Mouse (Mus musculus): ENCODE measurements around the gene 1190007I07Rik. TPM values are rescaled to one million over a fixed set of nuclear protein-coding genes. Genes with fewer than 3 reads are reported as not detected.
A peak's percentile ranks its signal among the peaks of the same experiment; 100 is the strongest.
"Not testable (repeated sequence)": the region's sequence is repeated elsewhere in the genome, so short reads cannot be mapped to it uniquely, and the experiment has no call there.

Gene 1190007I07Rik
- total RNA-seq, 2 experiments from 2014 or later, result 16.6 to 21.0 TPM

DNA sequence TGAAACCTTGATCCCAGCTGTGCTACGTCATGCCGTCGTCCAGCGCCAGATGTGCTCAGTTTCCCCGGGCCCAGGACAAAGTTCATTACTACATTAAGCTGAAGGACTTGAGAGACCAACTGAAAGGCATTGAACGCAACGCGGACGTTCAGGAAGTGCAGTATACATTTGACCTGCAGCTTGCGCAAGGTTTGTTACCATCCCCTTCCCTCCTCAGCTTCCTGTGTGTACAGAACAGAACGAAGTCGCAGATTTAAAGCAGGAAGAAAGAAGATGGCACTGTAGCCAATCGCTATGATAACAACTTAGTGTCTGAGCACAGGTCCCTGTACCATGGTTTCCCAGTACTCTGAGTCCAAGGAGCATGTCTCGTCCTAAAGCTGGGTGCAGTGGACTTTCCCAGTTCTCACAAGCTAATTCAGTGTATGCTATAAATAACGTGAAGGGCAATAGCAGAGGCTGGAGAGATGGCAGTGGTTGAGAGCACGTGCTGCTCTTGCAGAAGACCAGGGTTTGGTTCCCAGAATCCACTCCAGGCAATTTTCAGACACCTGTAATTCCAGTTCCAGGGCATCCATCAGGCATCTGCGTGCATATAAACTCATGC lies 24.3 kb upstream of the 1190007I07Rik start:
- TF ChIP-seq CTCF (IDR thresholded peaks at IDR 0.05), result no peak
- no peak overlapping the region for H3K27ac ChIP-seq
- intact Hi-C loops (cut with DNase I), result no loop called here
- no peak for DNase-seq (ENCODE audit: extremely low spot score in 1 of 2, low spot score in 2 of 2)
- no peak overlapping the region for H3K4me3 ChIP-seq

DNA sequence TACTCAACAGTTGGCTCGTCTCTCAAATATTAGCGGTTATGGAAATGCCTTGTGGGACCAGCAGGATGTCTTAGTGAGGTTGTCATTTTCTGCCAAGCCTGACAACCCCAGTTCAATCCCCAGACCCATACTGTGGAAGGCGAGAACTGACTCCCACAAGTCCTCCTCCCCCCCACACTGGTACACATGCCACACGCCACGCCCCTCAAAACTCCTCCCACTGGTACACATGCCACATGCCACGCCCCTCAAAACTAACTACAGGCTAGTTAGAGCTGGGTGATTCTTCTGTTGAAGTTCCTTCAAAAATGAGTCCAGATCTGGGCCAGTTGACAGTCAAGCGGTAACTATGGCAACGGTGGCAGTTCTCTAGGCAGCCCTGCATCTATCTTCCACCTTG lies 23.1 kb upstream of the 1190007I07Rik start:
- intact Hi-C loops (cut with DNase I), result no loop called here
- H3K4me3 ChIP-seq, result no peak overlapping the region
- TF ChIP-seq CTCF (IDR thresholded peaks at IDR 0.05), result no peak
- no peak overlapping the region for H3K27ac ChIP-seq
- no peak for DNase-seq (ENCODE audit: extremely low spot score in 1 of 2, low spot score in 2 of 2)

DNA sequence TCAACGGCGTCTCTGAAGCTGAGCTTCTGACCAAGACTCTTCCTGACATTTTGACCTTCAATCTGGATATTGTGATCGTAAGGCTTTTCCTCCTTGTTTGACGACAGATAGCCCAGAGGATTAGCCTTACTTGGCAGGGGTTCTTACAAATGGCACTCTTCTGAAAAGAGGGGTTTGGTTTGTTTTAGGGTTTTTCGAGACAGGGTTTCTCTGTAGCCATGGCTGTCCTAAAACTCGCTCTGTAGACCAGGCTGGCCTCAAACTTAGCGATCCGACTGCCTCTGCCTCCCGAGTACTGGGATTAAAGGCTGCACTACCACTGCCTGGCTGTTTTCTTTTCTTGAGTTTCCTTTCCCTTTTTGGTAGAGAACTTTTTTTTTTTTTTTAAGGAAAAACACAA lies 18.5 kb upstream of the 1190007I07Rik start:
- DNase-seq (ENCODE audit: extremely low spot score in 1 of 2, low spot score in 2 of 2), result no peak
- TF ChIP-seq CTCF (IDR thresholded peaks at IDR 0.05), result no peak
- Histone ChIP-seq H3K4me3 (no peak overlapping the region), H3K27ac (no peak overlapping the region)
- intact Hi-C loops (cut with DNase I), result no loop called here

DNA sequence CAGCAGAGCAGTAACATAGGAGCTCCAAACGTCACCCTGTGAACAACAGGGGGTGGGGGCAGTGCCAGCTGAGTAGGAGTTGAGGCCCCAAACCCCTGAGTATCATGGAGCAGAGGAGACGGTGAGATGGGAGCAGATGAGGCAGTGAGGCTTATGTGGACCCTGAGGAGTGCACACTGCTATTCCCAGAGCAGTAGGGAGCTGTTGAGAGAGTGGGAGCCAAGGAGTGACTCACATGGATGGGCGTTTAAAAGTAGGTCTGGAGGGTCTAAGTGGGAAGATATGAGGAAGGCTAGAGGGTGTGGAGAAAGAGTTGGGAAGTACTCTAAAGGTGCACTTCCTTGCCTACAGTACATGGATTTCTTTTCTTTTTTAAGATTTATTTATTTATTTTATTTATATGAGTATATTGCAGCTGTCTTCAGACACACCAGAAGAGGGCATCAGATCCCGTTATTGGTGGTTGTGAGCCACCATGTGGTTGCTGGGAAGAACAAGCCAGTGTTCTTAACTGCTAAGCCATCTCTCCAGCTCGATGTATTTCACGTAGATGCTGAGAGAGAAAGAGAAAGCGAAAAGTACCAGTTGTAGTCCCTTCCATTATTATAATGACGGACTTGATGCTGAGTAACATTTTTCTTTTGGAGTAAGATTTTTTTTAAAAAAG lies 16.1 kb upstream of the 1190007I07Rik start:
- no peak overlapping the region for H3K4me3 ChIP-seq
- DNase-seq (ENCODE audit: extremely low spot score in 1 of 2, low spot score in 2 of 2), result peak in 1 of 2 experiments; percentile 27
- intact Hi-C loops (cut with DNase I), result loop anchor here (2.0 kb wide), 1 partner anchor 24 kb away; no protein-coding TSS in a partner anchor
- peak; percentile 52 for TF ChIP-seq CTCF (IDR thresholded peaks at IDR 0.05)
- H3K27ac ChIP-seq, result peak overlapping the region; percentile 72

DNA sequence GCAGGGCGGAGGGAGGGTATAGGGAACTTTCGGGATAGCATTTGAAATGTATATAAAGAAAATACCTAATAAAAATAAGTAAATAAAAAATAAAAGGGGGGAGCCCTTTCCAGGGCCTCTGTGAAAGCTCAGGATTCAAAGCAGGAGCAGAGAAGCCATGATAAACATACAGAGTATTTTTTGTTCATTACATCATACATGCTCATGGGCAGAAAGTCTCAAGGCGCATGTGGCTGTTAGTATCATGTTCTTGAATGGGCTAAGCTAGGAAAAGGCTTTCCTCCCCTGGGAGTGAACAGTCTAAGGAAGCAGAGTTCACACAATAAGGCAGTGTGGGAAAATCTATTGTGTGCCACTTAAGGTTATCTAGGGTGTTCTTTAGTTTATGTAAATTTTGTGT lies 13.3 kb upstream of the 1190007I07Rik start:
- no peak for DNase-seq (ENCODE audit: extremely low spot score in 1 of 2, low spot score in 2 of 2)
- intact Hi-C loops (cut with DNase I), result no loop called here
- no peak for TF ChIP-seq CTCF (IDR thresholded peaks at IDR 0.05)
- Histone ChIP-seq H3K27ac (no peak overlapping the region), H3K4me3 (no peak overlapping the region)

DNA sequence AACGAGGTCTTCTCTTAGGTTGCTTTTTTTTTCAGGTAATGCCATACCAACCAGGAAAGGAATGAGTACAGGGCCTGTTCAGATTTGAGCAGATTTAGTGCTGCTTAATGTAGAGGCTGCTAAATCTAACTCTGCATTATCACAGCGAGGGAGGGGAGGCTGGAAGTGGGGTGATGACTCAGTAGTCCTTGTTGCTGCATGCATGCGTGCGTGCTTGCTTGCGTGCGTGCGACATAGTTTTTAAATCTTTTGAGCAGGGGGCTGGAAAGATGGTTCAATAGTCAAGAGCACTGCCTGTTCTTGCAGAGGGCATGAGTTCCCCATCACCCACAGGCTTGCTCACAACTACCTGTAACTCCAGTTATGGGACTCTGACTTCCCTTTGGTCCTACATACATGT lies 11.3 kb upstream of the 1190007I07Rik start:
- TF ChIP-seq CTCF (IDR thresholded peaks at IDR 0.05), result no peak
- intact Hi-C loops (cut with DNase I), result loop anchor here (5.0 kb wide), 1 partner anchor 58 kb away; the partner anchor contains the start of gene Glt8d2
- H3K4me3 ChIP-seq, result no peak overlapping the region
- peak overlapping the region; percentile 66 for H3K27ac ChIP-seq
- no peak for DNase-seq (ENCODE audit: extremely low spot score in 1 of 2, low spot score in 2 of 2)

DNA sequence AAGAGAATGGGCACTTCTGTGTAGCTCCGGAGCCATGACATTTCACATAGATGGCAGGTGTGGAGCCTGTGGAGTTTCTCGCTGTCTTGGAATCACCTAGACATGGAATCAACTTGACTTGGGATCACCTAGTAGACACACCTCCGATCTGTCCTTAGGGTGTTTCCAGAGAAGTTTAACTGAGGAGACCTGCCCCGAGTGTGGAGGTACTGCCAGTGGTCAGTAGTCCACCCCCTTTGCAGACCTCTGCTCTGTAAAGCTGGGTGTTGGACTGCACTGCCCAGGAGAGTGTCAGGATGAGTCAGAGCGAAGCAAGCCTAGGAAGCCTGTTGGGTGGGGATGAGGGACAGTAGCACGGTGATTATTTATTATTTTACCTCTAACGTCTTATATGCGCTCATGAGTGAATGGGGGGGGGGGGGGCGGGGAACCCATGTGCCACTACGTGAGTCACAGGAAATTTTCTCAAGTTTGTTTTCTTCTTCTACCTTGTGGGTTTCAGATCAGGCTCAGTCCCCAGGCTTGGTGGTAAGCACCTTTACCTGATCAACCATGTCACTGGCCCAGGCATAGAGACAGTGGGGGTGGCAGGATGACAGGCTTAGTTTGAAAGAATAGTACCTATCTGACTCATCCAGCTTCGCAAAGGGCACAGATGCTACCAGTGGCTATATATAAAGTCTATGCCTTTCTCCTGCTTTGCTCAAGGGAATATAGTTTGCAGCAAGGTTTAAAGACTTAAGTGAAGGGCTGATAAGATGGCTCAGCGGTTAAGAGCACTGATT lies 9.7 kb upstream of the 1190007I07Rik start:
- no peak for TF ChIP-seq CTCF (IDR thresholded peaks at IDR 0.05)
- DNase-seq (ENCODE audit: extremely low spot score in 1 of 2, low spot score in 2 of 2), result no peak
- intact Hi-C loops (cut with DNase I), result loop anchor here (5.0 kb wide), 1 partner anchor 60 kb away; the partner anchor contains the start of gene Glt8d2
- H3K27ac ChIP-seq, result peak overlapping the region; percentile 11; the same call in 1 of the 2 replicates
- H3K4me3 ChIP-seq, result no peak overlapping the region

DNA sequence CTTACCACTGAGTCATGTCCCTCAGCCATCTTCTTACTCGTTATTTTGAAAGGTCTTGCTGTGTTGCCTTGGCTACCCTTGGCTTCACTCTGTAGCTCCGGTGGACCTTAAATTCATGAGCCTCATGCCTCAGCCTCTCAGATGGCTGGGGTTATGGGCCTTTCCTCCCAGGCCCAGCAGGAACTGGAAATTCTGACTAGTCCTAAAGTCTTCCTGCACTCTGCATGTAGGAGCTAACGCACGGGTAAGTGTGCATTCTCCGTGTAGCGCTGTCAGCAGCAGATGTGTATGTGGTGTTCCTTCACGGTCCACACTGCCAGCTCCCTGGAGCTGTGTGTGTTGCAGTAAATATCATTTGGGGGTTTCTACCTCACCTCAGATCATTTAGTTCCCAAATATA lies 8.1 kb upstream of the 1190007I07Rik start:
- intact Hi-C loops (cut with DNase I), result loop anchor here (5.0 kb wide), 1 partner anchor 61 kb away; the partner anchor contains the start of gene Glt8d2
- no peak for TF ChIP-seq CTCF (IDR thresholded peaks at IDR 0.05)
- Histone ChIP-seq H3K27ac (peak overlapping the region; percentile 53; the same call in 1 of the 2 replicates), H3K4me3 (peak overlapping the region; percentile 93)
- DNase-seq (ENCODE audit: extremely low spot score in 1 of 2, low spot score in 2 of 2), result no peak

DNA sequence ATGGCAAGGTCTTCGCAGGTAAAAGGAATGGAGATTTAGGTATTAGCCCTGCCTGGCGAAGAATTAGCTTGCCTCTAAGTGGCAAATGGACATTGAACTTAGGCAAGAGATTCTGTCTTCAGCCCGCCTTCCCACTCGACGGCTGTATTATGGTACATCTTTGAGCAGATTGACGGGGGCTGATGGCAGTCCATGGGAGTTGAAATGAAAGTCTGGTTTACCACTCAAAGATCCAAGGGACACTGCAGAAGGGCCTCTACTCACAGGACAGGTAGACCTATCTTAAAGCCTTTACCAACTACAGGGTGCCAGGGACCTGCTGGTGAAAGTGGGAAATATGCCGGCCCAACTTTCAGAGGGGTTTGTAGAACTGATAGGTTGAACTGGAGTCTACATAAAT lies 7.5 kb upstream of the 1190007I07Rik start:
- DNase-seq (ENCODE audit: extremely low spot score in 1 of 2, low spot score in 2 of 2), result no peak
- peak overlapping the region; percentile 97 for H3K27ac ChIP-seq
- no peak for TF ChIP-seq CTCF (IDR thresholded peaks at IDR 0.05)
- intact Hi-C loops (cut with DNase I), result loop anchor here (5.0 kb wide), 1 partner anchor 62 kb away; the partner anchor contains the start of gene Glt8d2
- H3K4me3 ChIP-seq, result peak overlapping the region; percentile 93

DNA sequence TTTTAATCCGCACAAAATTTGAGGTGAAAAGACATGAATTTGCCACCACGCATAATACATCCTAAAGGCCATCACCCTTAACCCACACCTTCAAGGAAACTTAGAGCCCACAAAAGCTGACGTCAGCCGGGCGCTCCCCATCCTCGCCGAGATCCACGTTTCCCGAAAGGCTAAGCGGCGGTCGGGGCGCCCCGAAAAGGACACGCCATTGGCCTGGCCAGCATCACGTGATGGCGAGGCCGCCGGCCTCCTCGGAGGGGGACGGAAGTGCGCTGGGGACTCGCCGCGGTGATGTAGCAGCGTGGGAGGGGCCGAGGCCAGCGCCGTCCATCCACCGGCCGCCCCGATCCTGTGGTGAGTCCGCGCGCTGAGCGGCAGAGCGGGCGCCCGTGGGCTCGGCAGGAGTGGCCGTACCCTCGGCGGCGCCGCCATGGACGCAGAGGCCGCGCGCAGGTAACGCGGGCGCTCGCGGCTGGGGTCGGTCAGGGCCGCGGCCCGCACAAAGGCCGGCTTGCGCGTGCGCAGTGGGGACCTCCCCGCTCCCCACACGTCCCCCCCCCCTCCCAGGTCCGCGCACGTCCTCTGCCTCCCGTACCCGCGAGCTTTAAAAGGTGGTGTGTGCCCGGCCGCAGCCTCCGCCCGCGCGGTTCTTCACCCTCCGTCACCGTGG lies 6.7 kb upstream of the 1190007I07Rik start, which contains the start of gene Tdg:
Tdg (plus strand) TSS at position 243 of the 670 bp plus-strand sequence.
- intact Hi-C loops (cut with DNase I), result loop anchor here (5.0 to 10.0 kb wide), 2 partner anchors 63 to 985 kb away; partner anchors contain the start of genes Glt8d2 and Gm10778
- peak within 1 kb of the TSS; percentile 93 for H3K4me3 ChIP-seq
- DNase-seq (ENCODE audit: extremely low spot score in 1 of 2, low spot score in 2 of 2), result peak; percentile 85 to 91
- H3K27ac ChIP-seq, result peak within 1 kb of the TSS; percentile 97

DNA sequence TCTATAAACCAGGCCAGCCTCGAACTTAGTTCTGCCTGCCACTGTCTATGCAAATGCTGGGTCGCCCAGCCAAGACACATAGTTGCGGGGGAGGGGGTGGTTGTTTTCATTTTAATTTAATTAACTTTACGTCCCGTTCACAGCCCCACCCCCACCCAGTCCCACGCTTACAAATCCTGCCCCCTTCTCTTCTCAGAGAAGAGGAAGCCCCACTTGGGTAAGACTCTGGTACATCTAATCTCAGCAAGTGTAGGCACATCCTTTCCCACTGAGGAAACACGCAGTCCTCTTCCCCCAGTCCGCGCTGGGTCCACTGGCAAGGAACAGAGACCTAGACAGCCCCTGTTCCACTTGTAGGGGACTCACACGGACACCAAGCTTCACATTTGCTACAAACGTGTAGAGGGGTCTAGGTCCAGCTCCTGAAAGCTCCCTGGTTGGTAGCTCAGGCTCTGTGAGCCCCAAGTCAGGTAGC lies 6.1 kb upstream of the 1190007I07Rik start:
- intact Hi-C loops (cut with DNase I), result loop anchor here (10.0 kb wide), 1 partner anchor 984 kb away; the partner anchor contains the start of gene Gm10778
- no peak for DNase-seq (ENCODE audit: extremely low spot score in 1 of 2, low spot score in 2 of 2)
- Histone ChIP-seq H3K27ac (peak overlapping the region; percentile 97), H3K4me3 (peak overlapping the region; percentile 93)
- TF ChIP-seq CTCF (IDR thresholded peaks at IDR 0.05), result no peak

DNA sequence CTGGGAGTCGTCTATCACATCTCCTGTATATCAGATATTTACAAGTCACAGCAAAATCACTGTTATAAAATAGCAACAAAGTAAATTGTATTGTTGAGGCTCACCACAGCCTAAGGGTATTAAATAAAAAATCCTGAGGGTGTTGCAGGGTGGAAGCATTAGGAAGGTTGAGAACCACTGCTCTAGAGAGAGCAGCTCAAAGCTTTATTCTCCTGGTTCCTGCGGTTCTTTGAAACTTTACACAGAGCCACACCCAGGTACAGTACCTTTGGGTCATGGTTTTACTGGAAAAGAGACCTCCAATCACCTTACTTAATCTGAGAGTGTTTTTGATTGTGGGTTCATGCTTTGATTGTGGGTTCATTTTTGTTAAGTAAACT lies 515 bp upstream of the 1190007I07Rik start:
- Histone ChIP-seq H3K27ac (peak overlapping the region; percentile 94), H3K4me3 (peak overlapping the region; percentile 76)
- intact Hi-C loops (cut with DNase I), result loop anchor here (10.0 kb wide), 1 partner anchor 979 kb away; the partner anchor contains the start of gene Gm10778
- DNase-seq (ENCODE audit: extremely low spot score in 1 of 2, low spot score in 2 of 2), result not testable (repeated sequence)
